Mouse (Mus musculus): ENCODE measurements around the gene Prkar2a. TPM values are rescaled to one million over a fixed set of nuclear protein-coding genes. Genes with fewer than 3 reads are reported as not detected.
A peak's percentile ranks its signal among the peaks of the same experiment; 100 is the strongest.

Prkar2a gene
- total RNA-seq, 2 experiments from 2014 or later, result 28.9 to 34.9 TPM

- DNase-seq, result peak; percentile 70
These were observed 3.3 kb downstream of the Prkar2a start for GRCm38 (mm10) chr9:108692226-108693041.

GRCm38 (mm10) chr9:108693946-108694345 is 4.8 kb downstream of the Prkar2a start:
- no peak for DNase-seq

- no peak for DNase-seq
These were observed 5.4 kb downstream of the Prkar2a start for GRCm38 (mm10) chr9:108694533-108694932.

GRCm38 (mm10) chr9:108702476-108702875 is 13.4 kb downstream of the Prkar2a start:
- no peak for DNase-seq

GRCm38 (mm10) chr9:108703373-108704110 is 14.4 kb downstream of the Prkar2a start:
- peak; percentile 50 to 56 for DNase-seq

GRCm38 (mm10) chr9:108704591-108704990 is 15.5 kb downstream of the Prkar2a start:
- DNase-seq, result no peak

- no peak for DNase-seq
These were observed 18.1 kb downstream of the Prkar2a start for GRCm38 (mm10) chr9:108707212-108707611.

GRCm38 (mm10) chr9:108708833-108709232 is 19.7 kb downstream of the Prkar2a start:
- no peak for DNase-seq

- no peak for DNase-seq
These were observed 21.7 kb downstream of the Prkar2a start for GRCm38 (mm10) chr9:108710767-108711166.

GRCm38 (mm10) chr9:108716199-108716598 is 27.1 kb downstream of the Prkar2a start:
- DNase-seq, result no peak

GRCm38 (mm10) chr9:108723751-108724150 is 34.6 kb downstream of the Prkar2a start:
- no peak for DNase-seq

GRCm38 (mm10) chr9:108726116-108726515 is 37.0 kb downstream of the Prkar2a start:
- no peak for DNase-seq

GRCm38 (mm10) chr9:108729050-108729449 is 39.9 kb downstream of the Prkar2a start:
- DNase-seq, result no peak

- DNase-seq, result no peak
These were observed 43.3 kb downstream of the Prkar2a start for GRCm38 (mm10) chr9:108732462-108732861.

GRCm38 (mm10) chr9:108734626-108735025 is 45.5 kb downstream of the Prkar2a start:
- no peak for DNase-seq

GRCm38 (mm10) chr9:108739239-108739638 is 50.1 kb downstream of the Prkar2a start:
- DNase-seq, result no peak

GRCm38 (mm10) chr9:108740062-108740461 is 50.9 kb downstream of the Prkar2a start:
- DNase-seq, result no peak

GRCm38 (mm10) chr9:108742048-108742447 is 52.9 kb downstream of the Prkar2a start:
- DNase-seq, result no peak

- no peak for DNase-seq
These were observed 57.9 kb downstream of the Prkar2a start for GRCm38 (mm10) chr9:108746876-108747499.

- DNase-seq, result no peak
These were observed 58.6 kb downstream of the Prkar2a start for GRCm38 (mm10) chr9:108747694-108748093.

GRCm38 (mm10) chr9:108748600-108749183 is 59.6 kb downstream of the Prkar2a start:
- DNase-seq, result no peak

- DNase-seq, result no peak
These were observed 61.5 kb downstream of the Prkar2a start for GRCm38 (mm10) chr9:108750616-108751015.
